Mouse (Mus musculus) myocyte (in vitro differentiated cells): ENCODE data around the gene Mamdc2.

Source experiments
- E2F4 ChIP-seq: IDR thresholded peaks from one replicate; pipeline ENCODE4 v1.6.1; 2011; ENCODE audit warnings: mild to moderate bottlenecking, control low read depth, moderate library complexity; ENCODE audit not compliant: insufficient read depth
- MAX ChIP-seq: IDR thresholded peaks from one replicate; pipeline ENCODE4 v1.6.1; 2011; ENCODE audit warnings: low read depth, mild to moderate bottlenecking, control low read depth
- MYOD1 ChIP-seq, 3 experiments: IDR thresholded peaks; one replicate each; pipeline ENCODE4 v1.6.1; 2011; ENCODE audit warnings: control low read depth in 2 of 3, low read depth in 2 of 3, mild to moderate bottlenecking in 2 of 3, moderate library complexity in 1 of 3; ENCODE audit not compliant: insufficient read length in 2 of 3, control insufficient read depth in 1 of 3
- POLR2A ChIP-seq: IDR thresholded peaks from one replicate; pipeline ENCODE4 v1.6.1; 2011; ENCODE audit warnings: low read depth, mild to moderate bottlenecking, control low read depth, moderate library complexity; ENCODE audit not compliant: insufficient read length
- POLR2AphosphoS2 ChIP-seq: IDR thresholded peaks from one replicate; pipeline ENCODE4 v1.6.1; 2011; ENCODE audit warnings: low read depth, control low read depth; ENCODE audit not compliant: insufficient read length
- TCF12 ChIP-seq: IDR thresholded peaks from one replicate; pipeline ENCODE4 v1.6.1; 2011; ENCODE audit warnings: mild to moderate bottlenecking, control low read depth; ENCODE audit not compliant: poor library complexity, insufficient read depth, severe bottlenecking
- TCF3 ChIP-seq: IDR thresholded peaks from one replicate; pipeline ENCODE4 v1.6.1; 2011; ENCODE audit warnings: low read depth, control low read depth; ENCODE audit not compliant: insufficient read length
- USF1 ChIP-seq: IDR thresholded peaks from one replicate; pipeline ENCODE4 v1.6.1; 2011; ENCODE audit warnings: low read depth, mild to moderate bottlenecking, control low read depth, moderate library complexity

- TF ChIP-seq USF1 (no peak), MAX (no peak), POLR2AphosphoS2 (no peak), POLR2A (no peak), MYOD1 (IDR thresholded peaks at IDR 0.05; ENCODE audit: control insufficient read depth in 1 of 3, insufficient read length in 2 of 3, low read depth in 2 of 3) (no peak), TCF3 (no peak), TCF12 (no peak), E2F4 (no peak)
Measured at GRCm38 (mm10) chr19:23349930-23350329, 98.3 kb downstream of the Mamdc2 start.
